Mouse (Mus musculus): ENCODE measurements around the gene Wscd1. TPM values are rescaled to one million over a fixed set of nuclear protein-coding genes. Genes with fewer than 3 reads are reported as not detected.

Gene Wscd1
- polyA plus RNA-seq (2016; fragmentation: Nextera tagmentation; extraction: Ambion mirVana): 2.0 and 2.5 TPM in 2 replicates

DNA sequence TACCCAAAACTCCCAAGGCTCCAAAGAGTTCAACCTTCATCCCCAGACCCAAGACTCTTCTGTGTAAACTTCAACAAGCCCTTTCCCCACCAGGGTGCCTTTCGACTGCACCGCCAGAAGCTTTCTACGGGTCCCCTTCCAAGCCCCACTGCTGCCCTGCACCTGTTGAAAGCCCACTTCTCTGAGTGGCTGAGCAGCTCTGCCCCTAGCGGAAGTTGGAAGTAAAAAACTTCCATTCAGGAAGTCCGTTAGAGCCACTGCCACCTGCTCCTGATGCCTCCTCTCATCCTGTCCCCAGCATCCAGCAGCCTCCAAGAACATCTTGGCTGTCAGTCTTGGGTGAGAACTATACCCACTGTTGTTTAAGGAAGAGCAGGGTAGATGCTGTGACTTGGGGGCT is at the start of gene Wscd1:
TSS of gene Wscd1 (plus strand) at position 250 of the 400 bp plus-strand sequence.
- no peak for DNase-seq (ENCODE audit: low spot score)
- no peaks in the 10 kb centered on the region for H3K36me3 ChIP-seq
- peak within 1 kb of the TSS; percentile 69 for H3K4me3 ChIP-seq
- H3K4me1 ChIP-seq: peaks cover 15% of the 10 kb centered on the region
- 17% methylated on average over 5 of the region's 5 CpGs for WGBS
- H3K27ac ChIP-seq: peak within 1 kb of the TSS; percentile 50; the same call in 1 of the 2 replicates
- H3K9me3 ChIP-seq (replicated peaks): no peaks in the 10 kb centered on the region
- H3K27me3 ChIP-seq (ENCODE audit: low read depth, poor library complexity, severe bottlenecking): peaks cover 55% of the 10 kb centered on the region

DNA sequence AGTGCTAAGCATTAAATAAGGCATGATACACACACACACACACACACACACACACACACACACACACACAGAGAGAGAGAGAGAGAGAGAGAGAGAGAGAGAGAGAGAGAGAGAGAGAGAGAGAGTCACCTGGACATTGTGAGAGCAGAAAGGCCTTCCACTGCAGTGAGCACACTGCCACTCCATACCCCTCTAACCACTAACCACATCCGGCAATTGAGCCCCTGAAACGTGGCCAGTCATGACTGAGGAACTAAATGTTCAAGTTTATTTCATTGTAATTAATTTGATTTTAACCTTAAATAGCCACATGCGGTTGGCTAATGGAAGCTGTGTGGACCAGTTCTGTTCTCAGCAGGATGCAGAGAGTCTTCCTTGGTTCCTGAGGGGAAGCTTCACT is 21.7 kb upstream of the Wscd1 start:
- H3K27ac ChIP-seq: no peak overlapping the region
- no peaks in the 10 kb centered on the region for H3K27me3 ChIP-seq (ENCODE audit: low read depth, poor library complexity, severe bottlenecking)
- H3K4me3 ChIP-seq: no peak overlapping the region
- no peaks in the 10 kb centered on the region for H3K36me3 ChIP-seq
- no peaks in the 10 kb centered on the region for H3K9me3 ChIP-seq (replicated peaks)
- no peak for DNase-seq (ENCODE audit: low spot score)
- WGBS: 83% methylated on average over 3 of the region's 3 CpGs
- 0 out of 2 replicates have a peak, but pooled peaks cover 3% of the 10 kb centered on the region for H3K4me1 ChIP-seq

DNA sequence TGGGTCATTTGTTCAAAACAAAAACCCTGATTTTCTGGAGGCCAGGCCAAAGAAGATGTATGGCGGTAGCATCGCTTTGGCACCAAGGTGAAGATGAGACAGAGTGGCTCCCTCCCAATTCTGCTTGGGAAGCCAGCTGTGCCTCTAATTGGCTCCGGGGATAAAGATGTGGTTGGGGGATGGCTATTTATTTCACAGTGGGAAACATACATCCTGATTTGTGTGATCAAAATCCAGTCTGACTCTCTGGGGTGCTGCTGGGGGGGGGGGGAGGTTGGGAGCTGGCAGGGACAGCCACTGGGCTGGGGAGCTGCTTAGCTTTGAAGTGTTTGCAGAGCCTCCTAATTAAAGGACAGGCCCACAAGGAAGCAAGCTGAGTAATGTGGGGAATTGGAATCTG is 20.4 kb upstream of the Wscd1 start:
- Histone ChIP-seq H3K4me3 (no peak overlapping the region), H3K27me3 (ENCODE audit: low read depth, poor library complexity, severe bottlenecking) (no peaks in the 10 kb centered on the region), H3K27ac (no peak overlapping the region), H3K9me3 (replicated peaks) (no peaks in the 10 kb centered on the region), H3K4me1 (peaks cover 13% of the 10 kb centered on the region), H3K36me3 (no peaks in the 10 kb centered on the region)
- DNase-seq (ENCODE audit: low spot score): no peak
- 80% methylated on average over 3 of the region's 3 CpGs for WGBS

DNA sequence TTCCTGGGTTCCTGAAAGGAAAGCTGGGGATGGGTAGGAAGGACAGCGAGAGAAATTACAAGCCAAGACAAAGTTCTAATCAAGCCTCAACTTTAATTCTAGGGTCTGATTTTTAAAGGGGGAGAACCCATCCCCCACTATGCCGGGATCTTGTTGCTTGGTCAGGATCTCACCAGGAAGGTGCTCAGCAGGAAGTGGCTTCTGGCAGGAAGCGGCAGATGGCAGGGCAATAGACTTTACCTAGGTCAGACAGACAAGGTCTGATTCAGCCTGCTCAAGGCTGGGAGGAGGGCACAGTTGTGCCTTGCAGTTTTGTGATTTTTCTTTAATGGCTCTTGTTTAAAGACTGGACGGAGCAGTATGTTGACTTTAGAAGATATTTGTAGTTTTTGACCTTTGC is 15.9 kb upstream of the Wscd1 start:
- Histone ChIP-seq H3K4me3 (no peak overlapping the region), H3K36me3 (no peaks in the 10 kb centered on the region), H3K4me1 (peaks cover 19% of the 10 kb centered on the region), H3K27me3 (ENCODE audit: low read depth, poor library complexity, severe bottlenecking) (no peaks in the 10 kb centered on the region), H3K27ac (no peak overlapping the region), H3K9me3 (replicated peaks) (no peaks in the 10 kb centered on the region)
- 74% methylated on average over 4 of the region's 4 CpGs for WGBS
- no peak for DNase-seq (ENCODE audit: low spot score)

DNA sequence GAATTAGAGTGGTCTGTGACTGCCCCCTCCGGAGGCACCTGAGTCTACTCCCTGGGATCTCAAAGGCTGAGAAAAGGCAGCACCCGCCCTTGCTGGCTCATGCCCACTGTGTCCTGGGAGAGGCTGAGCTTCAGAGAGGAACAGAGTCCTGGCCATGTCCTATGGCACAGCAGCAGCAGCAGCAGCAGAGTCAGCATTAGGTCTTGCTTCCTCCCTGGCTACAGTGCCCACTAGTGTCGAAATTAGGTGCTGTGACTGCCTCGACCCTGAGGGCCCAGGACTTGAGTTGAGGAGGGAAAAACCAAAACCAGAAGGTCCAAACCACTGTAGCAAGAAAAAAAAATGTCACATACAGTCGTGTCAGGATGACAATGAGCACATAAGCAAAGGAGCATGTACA is 12.6 kb upstream of the Wscd1 start:
- Histone ChIP-seq H3K36me3 (no peaks in the 10 kb centered on the region), H3K9me3 (replicated peaks) (no peaks in the 10 kb centered on the region), H3K27me3 (ENCODE audit: low read depth, poor library complexity, severe bottlenecking) (peaks cover 8% of the 10 kb centered on the region), H3K27ac (no peak overlapping the region), H3K4me3 (no peak overlapping the region), H3K4me1 (peaks cover 16% of the 10 kb centered on the region)
- no peak for DNase-seq (ENCODE audit: low spot score)
- 33% methylated on average over 5 of the region's 5 CpGs for WGBS

DNA sequence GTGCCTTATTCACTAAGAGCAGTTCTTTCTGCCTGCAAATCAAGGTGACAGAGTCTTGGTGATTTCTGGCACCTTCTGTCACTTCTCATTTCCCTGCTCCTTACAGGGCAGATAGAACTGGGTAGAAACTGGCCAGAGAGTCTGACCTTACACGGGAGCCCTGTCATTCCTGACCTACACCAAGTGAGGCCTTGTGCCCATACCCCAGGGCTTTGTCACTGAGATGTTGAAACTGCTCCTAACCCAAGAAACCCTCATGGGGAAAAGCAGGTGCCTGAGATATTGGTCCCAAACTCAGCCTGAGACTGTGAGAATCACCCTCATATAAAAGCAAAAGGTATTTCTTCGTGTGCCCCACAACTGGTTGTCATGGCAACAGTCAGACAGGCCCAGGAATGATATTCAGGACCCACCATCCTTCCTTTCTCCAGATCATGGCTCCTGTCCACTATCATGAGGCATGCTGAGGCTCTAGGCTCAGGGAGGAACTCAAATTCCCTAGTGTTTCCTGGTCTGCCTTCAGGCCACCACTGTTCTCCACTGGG is 11.1 kb upstream of the Wscd1 start:
- WGBS: 77% methylated on average over 2 of the region's 2 CpGs
- Histone ChIP-seq H3K9me3 (replicated peaks) (no peaks in the 10 kb centered on the region), H3K27ac (no peak overlapping the region), H3K4me1 (peaks cover 13% of the 10 kb centered on the region), H3K27me3 (ENCODE audit: low read depth, poor library complexity, severe bottlenecking) (peaks cover 8% of the 10 kb centered on the region), H3K4me3 (no peak overlapping the region), H3K36me3 (no peaks in the 10 kb centered on the region)
- no peak for DNase-seq (ENCODE audit: low spot score)

DNA sequence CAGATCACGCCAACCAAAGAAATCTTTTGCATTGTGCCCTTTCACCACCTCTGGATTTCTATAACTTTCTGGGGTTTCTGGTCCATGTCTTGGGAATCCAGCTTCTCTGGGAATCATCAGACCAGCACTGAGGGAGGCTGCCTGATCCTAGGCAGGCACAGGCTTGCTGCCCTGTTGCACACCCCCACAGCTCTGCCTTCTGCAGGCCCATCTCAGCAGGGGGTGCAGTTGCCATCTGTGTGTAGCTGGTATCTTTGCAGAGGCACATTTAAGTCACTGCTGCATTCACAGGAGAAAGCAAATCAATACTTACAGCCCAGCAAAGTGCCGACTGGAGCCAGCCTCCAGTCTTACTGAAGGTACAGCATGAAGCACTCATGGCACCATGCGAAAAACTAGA is 3.8 kb upstream of the Wscd1 start:
- Histone ChIP-seq H3K36me3 (no peaks in the 10 kb centered on the region), H3K4me1 (peaks cover 6% of the 10 kb centered on the region), H3K4me3 (no peak overlapping the region), H3K9me3 (replicated peaks) (no peaks in the 10 kb centered on the region), H3K27me3 (ENCODE audit: low read depth, poor library complexity, severe bottlenecking) (peaks cover 24% of the 10 kb centered on the region), H3K27ac (no peak overlapping the region)
- WGBS: 87% methylated on average over 3 of the region's 3 CpGs
- no peak for DNase-seq (ENCODE audit: low spot score)

DNA sequence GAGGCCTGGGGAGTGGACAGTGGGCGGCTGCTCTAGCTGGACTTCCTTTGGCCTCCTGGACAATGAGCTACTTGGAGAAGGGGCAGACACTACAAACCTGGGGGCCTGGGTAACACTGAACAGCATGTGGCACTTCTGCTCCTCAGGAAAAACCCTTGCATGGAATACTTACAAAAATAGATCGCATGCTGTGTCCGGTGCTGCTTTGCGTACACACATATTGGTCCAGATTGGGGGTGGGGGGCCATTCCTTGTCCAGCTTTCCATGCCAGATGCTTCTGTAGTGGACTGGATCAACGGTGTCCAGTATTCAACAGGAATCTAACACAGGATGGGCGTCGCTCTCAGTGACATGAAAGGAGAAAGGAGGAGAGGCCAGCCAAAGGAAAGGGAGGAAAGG is 2.0 kb upstream of the Wscd1 start:
- no peak overlapping the region for H3K27ac ChIP-seq
- WGBS: 80% methylated on average over 7 of the region's 7 CpGs
- no peak for DNase-seq (ENCODE audit: low spot score)
- H3K4me1 ChIP-seq: peaks cover 15% of the 10 kb centered on the region
- no peak overlapping the region for H3K4me3 ChIP-seq
- peaks cover 42% of the 10 kb centered on the region for H3K27me3 ChIP-seq (ENCODE audit: low read depth, poor library complexity, severe bottlenecking)
- H3K36me3 ChIP-seq: no peaks in the 10 kb centered on the region
- H3K9me3 ChIP-seq (replicated peaks): no peaks in the 10 kb centered on the region

DNA sequence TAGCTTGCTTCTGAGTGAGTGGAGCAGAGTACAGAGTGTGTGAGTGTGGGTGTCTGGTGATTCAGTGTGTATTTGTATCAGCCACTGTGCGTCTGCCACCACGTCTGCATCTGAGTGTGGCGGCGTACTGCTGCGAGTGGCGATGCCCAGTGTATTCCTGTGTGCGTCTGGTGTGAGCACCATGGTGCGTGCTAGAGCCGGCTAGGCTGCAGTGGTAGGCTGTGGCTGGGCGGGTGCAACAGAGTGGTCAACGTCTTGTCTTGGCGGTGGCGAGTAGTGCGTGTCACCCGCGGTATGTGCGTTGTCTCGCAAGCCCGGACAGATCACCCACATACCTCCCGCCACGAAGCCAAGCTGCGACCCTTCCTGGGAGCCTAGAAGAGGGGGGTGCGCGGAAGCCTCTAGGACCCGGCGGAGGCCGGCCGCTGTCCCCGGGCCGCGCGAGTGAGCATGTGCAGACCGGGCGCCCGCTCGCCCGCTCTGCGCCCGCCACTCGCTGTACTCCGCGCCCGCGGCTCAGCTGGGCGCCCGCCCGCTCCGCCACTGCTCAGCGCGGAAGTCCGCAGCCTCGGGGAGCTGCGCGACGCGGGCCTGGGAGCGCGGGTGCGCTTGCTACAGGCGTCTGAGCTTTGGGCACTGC is 934 bp downstream of the Wscd1 start:
- 4% methylated on average over 60 of the region's 60 CpGs for WGBS
- H3K27me3 ChIP-seq (ENCODE audit: low read depth, poor library complexity, severe bottlenecking): peaks cover 63% of the 10 kb centered on the region
- peak overlapping the region; percentile 69 for H3K4me3 ChIP-seq
- peak overlapping the region; percentile 50 for H3K27ac ChIP-seq
- DNase-seq (ENCODE audit: low spot score): peak; percentile 66
- H3K4me1 ChIP-seq: peaks cover 18% of the 10 kb centered on the region
- H3K36me3 ChIP-seq: no peaks in the 10 kb centered on the region
- H3K9me3 ChIP-seq (replicated peaks): no peaks in the 10 kb centered on the region

DNA sequence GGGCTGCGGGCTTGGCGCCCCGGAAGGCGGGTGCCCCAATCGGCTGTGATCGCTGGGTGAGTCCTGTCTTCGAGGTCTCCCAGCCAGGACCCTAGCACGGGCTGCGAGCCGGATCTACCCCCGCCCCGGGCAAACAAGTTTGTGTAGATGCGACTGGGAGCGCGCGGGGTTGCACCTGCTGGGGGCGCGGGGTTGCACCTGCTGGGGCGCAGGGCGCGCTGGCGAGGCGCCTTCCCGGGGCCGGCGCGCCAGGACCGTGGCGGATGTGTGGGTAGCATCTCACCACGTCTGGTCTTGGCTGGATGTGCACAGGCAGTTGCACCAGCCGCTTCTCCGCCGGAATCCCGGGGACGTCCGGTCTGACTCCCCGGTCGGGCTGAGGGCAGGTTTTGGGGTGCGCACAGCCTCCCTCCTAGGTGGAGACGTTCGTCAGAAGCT is 1.5 kb downstream of the Wscd1 start:
- H3K36me3 ChIP-seq: no peaks in the 10 kb centered on the region
- WGBS: 2% methylated on average over 41 of the region's 41 CpGs
- no peaks in the 10 kb centered on the region for H3K9me3 ChIP-seq (replicated peaks)
- peaks cover 66% of the 10 kb centered on the region for H3K27me3 ChIP-seq (ENCODE audit: low read depth, poor library complexity, severe bottlenecking)
- H3K27ac ChIP-seq: peak overlapping the region; percentile 50
- H3K4me3 ChIP-seq: peak overlapping the region; percentile 69
- no peak for DNase-seq (ENCODE audit: low spot score)
- peaks cover 18% of the 10 kb centered on the region for H3K4me1 ChIP-seq

DNA sequence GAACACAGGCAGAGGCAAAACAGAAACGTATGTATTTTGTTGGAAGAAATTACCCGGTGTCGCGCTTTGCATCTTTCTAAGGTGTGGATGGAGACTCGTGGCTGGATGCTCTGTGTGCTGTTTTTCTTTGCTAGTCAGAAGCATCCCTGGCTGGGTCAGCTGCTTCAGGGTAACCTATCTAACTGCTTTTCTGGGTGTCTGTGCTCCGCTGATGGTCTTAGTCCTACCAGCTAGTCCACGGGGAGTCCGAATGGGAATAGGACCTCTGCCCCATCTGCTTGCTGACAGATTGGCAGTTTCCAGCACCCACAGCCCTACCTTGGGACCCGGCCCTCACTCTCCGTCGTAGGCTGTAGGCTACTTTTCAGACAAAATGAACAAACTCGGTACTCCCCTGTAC is 2.0 kb downstream of the Wscd1 start:
- H3K4me1 ChIP-seq: peaks cover 18% of the 10 kb centered on the region
- peak overlapping the region; percentile 69 for H3K4me3 ChIP-seq
- no peak for DNase-seq (ENCODE audit: low spot score)
- WGBS: 38% methylated on average over 12 of the region's 12 CpGs
- H3K9me3 ChIP-seq (replicated peaks): no peaks in the 10 kb centered on the region
- no peak overlapping the region for H3K27ac ChIP-seq
- H3K36me3 ChIP-seq: no peaks in the 10 kb centered on the region
- H3K27me3 ChIP-seq (ENCODE audit: low read depth, poor library complexity, severe bottlenecking): peaks cover 70% of the 10 kb centered on the region

DNA sequence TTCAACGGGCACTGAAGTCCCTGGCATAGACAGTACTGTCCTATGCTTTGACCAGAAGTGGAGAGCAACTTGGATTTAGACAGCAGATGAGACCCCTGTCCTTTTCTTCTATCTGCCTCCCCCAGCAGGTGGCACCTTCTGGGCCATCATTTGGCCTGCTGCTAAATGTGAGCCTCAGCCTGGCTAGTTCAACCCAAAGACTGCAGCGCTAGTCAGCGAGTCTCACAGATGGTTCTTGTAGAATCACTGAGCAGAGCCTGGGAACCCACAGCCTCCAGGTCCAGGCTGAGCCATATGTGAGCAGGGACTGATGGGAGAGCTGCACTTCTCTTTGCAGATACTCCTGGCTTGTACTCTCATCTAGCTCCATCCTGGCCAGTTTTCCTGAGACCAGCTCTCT is 2.9 kb downstream of the Wscd1 start:
- no peak overlapping the region for H3K4me3 ChIP-seq
- 70% methylated on average over 3 of the region's 3 CpGs for WGBS
- DNase-seq (ENCODE audit: low spot score): no peak
- peaks cover 18% of the 10 kb centered on the region for H3K4me1 ChIP-seq
- no peaks in the 10 kb centered on the region for H3K36me3 ChIP-seq
- peaks cover 70% of the 10 kb centered on the region for H3K27me3 ChIP-seq (ENCODE audit: low read depth, poor library complexity, severe bottlenecking)
- H3K9me3 ChIP-seq (replicated peaks): no peaks in the 10 kb centered on the region
- H3K27ac ChIP-seq: no peak overlapping the region

DNA sequence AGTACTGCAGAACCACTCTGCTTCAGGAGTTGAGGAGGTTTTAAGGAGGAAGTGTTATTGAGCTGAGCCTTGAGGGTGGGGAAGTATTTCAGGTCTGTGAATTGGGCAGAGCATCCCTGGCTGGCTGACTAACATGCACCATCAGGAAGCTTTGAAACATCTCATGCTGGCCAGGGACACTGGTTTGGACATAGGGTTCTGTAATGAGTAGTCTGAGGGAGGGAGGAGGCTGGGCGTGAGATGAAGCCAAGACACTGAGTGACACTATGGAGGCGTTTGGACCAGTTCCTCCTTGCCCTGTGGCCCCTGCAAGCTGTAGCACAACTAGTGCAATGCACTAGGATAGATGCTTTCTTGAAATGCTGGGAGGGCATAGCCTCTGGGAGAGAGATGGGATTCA is 5.4 kb downstream of the Wscd1 start:
- H3K27ac ChIP-seq: no peak overlapping the region
- H3K4me3 ChIP-seq: no peak overlapping the region
- H3K4me1 ChIP-seq: peaks cover 18% of the 10 kb centered on the region
- 60% methylated on average over 2 of the region's 2 CpGs for WGBS
- DNase-seq (ENCODE audit: low spot score): no peak
- H3K36me3 ChIP-seq: no peaks in the 10 kb centered on the region
- no peaks in the 10 kb centered on the region for H3K9me3 ChIP-seq (replicated peaks)
- H3K27me3 ChIP-seq (ENCODE audit: low read depth, poor library complexity, severe bottlenecking): peaks cover 55% of the 10 kb centered on the region

DNA sequence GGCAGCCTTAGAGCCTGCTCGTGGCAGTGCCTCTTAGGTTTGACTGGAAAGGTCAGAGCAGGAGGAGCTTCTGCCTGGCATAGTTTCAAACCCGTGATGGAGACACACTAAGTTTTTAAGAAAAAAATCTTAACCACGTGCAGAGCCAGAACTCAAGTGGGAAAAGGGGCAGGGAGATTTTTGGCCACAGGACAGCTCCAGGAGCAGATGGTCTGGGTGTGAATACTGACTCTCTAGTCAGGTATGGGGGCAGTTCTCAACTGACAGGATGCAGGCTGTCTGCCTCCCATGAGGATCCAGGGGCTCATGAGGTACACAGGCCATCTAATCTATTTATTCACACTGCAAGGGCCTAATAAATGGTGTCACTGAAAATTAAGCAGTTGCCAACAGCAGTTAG is 6.6 kb downstream of the Wscd1 start:
- H3K36me3 ChIP-seq: no peaks in the 10 kb centered on the region
- 65% methylated on average over 3 of the region's 3 CpGs for WGBS
- peaks cover 7% of the 10 kb centered on the region for H3K4me1 ChIP-seq
- H3K4me3 ChIP-seq: no peak overlapping the region
- H3K27ac ChIP-seq: no peak overlapping the region
- DNase-seq (ENCODE audit: low spot score): no peak
- no peaks in the 10 kb centered on the region for H3K9me3 ChIP-seq (replicated peaks)
- peaks cover 45% of the 10 kb centered on the region for H3K27me3 ChIP-seq (ENCODE audit: low read depth, poor library complexity, severe bottlenecking)

All from limb, embryonic 10.5 days (tissue).